Mouse (Mus musculus): ENCODE measurements around the gene 1600014C10Rik. TPM values are rescaled to one million over a fixed set of nuclear protein-coding genes. Genes with fewer than 3 reads are reported as not detected.

The 1600014C10Rik gene
- total RNA-seq, 2 experiments from 2014 or later, result 2.9 to 3.6 TPM

- ATAC-seq (replicated peaks; ENCODE audit: low FRiP score, poor library complexity, severe bottlenecking), result no peak
Measured at GRCm38 (mm10) chr7:38209478-38210152, 26.6 kb downstream of the 1600014C10Rik start.

GRCm38 (mm10) chr7:38212651-38213062 lies 29.6 kb downstream of the 1600014C10Rik start:
- no peak for ATAC-seq (replicated peaks; ENCODE audit: low FRiP score, poor library complexity, severe bottlenecking)

DNA sequence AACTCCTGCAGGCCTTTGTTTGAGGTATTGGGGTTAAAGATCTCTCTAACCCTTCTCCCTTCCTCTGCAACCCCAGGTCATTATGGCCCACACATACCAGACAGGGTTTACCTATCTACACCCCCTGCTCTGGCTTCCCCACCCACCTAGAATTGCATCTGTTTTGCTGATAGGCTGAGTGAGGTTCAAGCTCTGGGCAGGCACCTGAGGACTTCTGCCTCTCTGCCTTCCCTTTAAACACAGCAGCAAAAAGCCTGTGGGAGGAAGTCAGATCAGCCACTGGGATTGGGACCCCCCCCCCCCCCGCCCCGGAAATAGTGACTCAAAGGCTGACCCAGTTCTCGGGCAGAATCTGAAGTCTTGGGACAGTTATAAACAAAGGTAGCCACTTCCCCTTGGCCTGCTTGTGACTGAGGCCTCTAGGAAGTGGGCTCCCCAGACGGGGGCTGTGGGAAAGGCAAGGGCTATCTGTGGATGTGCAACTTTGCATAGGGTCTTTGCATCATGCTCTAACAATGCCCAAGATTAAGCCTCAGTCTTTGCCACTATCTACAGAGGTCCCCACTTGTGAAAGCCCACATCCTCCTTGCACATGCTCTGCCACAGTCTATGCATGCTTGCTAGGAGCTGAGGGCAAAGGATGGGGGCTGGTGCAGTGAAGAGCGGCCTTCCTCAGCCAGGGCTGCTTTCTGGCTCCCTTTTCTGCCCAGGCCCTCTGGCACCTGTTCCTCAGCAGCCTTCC lies 31.6 kb downstream of the 1600014C10Rik start:
- no peak for ATAC-seq (replicated peaks; ENCODE audit: low FRiP score, poor library complexity, severe bottlenecking)

- ATAC-seq (replicated peaks; ENCODE audit: low FRiP score, poor library complexity, severe bottlenecking), result no peak
Measured at GRCm38 (mm10) chr7:38215281-38215680, 32.3 kb downstream of the 1600014C10Rik start.

DNA sequence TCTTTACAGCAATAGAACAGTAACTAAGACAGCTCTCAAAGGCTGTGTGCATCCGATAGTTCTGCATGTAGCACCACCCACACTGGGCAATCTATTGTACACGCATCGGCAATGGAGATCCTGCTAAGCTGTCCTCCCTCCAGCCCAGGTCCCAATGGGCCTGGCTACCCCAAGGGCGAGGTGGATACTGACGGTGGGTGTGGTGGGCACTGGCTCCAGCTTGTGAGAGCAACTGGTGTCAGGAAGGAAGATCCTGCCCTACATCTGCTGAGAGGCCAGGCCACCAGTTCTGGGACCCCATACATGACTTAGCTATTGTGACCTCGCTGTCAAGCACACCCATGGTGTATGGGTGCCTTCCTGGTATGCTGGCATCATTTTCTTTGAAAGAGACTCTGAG lies 32.7 kb downstream of the 1600014C10Rik start:
- no peak for ATAC-seq (replicated peaks; ENCODE audit: low FRiP score, poor library complexity, severe bottlenecking)

DNA sequence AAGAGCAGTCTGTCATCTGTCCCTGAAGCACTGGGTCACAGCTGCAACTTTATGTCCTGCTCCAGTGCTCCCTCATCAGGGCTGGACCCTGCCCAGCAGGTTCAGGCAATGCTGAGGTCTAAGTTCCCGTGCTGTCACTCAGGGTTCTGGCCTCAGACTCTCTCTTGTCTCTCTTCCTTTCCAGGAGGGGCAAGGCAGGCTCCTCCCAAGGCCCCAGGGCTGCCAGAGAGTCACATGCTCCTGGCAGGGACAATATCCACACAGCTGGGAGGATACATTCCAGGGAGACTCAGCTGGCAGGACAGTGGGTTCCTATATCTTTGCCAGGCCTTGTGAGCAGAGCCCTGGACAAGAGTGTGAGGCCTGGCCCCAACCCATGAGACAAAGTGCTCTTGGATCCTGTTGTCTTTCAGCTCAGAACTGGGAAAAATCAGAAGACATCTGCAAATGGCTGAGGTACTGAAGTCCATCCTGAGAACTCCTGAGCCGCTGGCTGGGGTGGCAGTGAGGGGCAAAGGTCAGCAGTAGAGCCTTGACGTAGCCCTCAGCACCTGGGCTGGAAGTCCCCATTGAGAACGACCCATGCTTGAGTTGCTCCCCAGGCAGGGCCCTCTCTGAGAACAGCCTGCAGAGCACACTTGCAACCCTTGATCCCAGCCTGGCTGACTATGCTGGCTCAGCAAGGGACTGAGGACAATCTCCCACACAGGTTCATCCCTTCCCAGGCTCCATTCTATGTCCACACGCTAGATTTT lies 34.6 kb downstream of the 1600014C10Rik start:
- ATAC-seq (replicated peaks; ENCODE audit: low FRiP score, poor library complexity, severe bottlenecking), result no peak

DNA sequence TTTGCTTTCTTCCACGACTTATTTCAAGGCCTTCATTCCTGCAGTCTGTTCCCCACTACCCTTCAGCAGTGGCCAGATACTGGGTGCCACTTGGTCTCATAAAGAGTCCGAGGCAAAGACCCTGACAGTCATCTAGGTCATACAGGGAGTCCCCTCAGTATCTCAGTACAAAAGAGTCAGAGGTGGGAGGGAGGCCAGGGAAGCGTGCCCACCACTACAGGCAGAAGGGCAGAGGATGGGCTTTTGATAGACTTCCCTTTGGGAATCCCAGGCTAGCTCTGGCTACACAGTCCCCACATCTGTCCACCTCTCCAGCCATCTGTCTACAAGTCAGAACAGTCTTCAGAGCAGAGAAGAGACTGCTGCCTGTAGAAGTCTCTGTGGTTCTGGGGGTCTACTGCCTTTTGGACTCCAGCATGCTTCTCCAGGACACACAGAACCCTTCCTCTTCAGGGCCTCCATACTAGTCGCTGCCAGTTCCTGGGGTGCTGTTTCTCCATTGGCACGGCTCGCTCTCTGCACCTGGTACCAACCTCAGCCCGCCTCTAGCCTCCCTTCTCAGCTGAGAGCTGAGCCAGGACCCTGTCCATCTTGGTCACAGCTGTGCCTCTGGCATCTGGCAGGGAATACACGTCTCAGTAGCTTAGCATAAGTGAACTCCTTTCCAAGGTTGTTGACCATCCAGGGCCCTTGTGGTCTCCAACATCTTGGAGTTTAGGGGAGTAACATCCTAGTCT lies 35.8 kb downstream of the 1600014C10Rik start:
- no peak for ATAC-seq (replicated peaks; ENCODE audit: low FRiP score, poor library complexity, severe bottlenecking)

GRCm38 (mm10) chr7:38219526-38219925 lies 36.5 kb downstream of the 1600014C10Rik start:
- ATAC-seq (replicated peaks; ENCODE audit: low FRiP score, poor library complexity, severe bottlenecking), result no peak

DNA sequence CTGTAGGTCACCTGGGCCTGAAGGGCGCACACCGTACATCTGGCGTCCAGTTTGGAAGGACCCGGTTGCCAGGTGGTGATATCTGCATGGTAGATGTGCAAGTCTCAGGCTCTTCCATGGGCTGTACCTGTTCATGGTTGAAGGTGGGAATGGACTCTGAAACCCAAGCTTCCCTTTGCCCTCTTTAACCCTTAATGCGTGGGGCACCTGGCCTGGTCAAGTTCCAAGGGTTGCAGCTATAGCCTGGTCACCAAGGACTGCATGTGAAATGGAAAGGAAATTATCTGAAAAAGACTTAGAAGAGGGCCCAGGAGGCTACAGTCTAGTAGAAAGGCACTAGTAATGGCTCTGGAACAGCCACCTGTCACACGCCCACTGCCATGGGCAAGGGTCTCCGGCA lies 37.8 kb downstream of the 1600014C10Rik start:
- ATAC-seq (replicated peaks; ENCODE audit: low FRiP score, poor library complexity, severe bottlenecking), result no peak

DNA sequence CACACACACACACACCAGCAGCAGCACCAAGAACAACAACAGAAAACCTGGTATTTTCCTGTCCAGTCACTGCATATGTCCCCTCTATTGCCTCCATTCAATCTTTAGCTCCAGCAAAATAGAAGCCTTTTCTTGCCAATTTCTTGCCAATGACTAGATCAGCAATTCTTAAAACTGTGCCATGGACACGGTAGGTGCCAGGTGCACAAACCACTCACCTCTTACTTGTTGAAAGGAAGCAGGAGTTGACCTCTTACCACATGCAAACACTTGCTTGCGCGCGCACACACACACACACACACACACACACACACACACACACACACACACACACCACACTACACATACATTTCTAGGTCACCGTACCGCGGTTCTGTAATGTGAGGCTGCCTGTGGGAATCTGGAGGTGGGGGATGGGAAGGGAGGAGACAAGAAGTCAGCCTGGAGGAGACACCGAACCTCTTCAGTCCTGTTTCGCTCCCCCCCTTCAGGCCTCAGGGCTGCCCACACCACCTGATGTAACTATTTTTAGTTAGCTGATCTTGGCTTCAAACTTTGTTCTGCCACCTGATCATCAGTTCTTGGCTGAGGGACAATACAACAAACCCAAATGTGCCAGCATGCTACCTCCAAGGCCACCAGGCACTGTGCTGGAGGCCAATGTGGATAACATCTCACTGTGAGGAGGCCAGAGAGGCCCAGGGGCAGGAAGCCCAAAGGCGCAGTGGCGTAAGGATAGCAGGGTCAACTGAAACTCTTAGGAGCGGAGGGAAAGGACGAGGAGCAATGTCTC lies 41.8 kb downstream of the 1600014C10Rik start:
- no peak for ATAC-seq (replicated peaks; ENCODE audit: low FRiP score, poor library complexity, severe bottlenecking)

DNA sequence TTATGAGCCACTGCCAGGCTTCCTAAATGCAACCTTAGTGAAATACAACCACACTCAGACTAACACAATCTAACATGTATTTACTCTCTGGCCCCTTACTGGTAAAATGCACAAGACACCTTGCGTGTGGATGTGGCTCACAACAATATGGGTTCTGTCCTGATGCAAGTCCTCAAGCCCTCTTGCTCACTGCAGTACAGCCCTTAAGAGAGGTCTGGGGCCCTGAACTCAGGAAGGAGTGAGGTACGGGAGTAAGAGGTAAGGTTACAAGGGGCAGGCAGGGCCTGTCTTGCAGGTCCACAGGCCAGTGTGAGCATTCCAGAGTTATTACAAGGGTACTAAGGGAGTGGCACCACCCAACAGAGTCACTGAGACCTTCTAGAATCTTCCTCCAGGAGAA lies 43.2 kb downstream of the 1600014C10Rik start:
- no peak for ATAC-seq (replicated peaks; ENCODE audit: low FRiP score, poor library complexity, severe bottlenecking)

GRCm38 (mm10) chr7:38227181-38227899 lies 44.3 kb downstream of the 1600014C10Rik start:
- ATAC-seq (replicated peaks; ENCODE audit: low FRiP score, poor library complexity, severe bottlenecking), result no peak

DNA sequence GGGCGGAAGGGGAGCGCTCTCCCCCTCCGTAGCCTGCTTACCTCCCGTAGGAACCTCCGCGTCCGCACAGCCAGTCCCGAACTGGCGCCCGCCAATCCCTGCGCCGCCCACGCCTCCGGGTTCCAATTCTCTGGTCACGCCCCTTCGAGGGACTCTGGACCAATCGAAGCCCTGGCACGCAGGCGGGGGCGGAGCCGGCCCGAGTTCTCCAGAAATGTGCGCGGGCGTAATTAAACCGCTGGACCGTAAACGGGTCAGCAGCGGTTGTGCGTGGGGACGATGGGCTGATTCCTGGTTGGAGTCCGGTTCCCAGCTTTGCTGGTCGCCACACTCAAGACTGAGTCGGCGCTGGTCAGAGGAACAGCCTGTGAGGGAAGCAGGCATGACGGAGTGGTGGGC lies 44.9 kb downstream of the 1600014C10Rik start, which contains the start of gene Plekhf1:
TSS of gene Plekhf1 (minus strand) at position 117 of the 399 bp plus-strand sequence.
- ATAC-seq (replicated peaks; ENCODE audit: low FRiP score, poor library complexity, severe bottlenecking), result peak; percentile 82

GRCm38 (mm10) chr7:38228329-38228728 lies 45.3 kb downstream of the 1600014C10Rik start:
- ATAC-seq (replicated peaks; ENCODE audit: low FRiP score, poor library complexity, severe bottlenecking), result no peak

GRCm38 (mm10) chr7:38230285-38230684 lies 47.3 kb downstream of the 1600014C10Rik start:
- ATAC-seq (replicated peaks; ENCODE audit: low FRiP score, poor library complexity, severe bottlenecking), result no peak

GRCm38 (mm10) chr7:38236400-38237105 lies 53.5 kb downstream of the 1600014C10Rik start:
- no peak for ATAC-seq (replicated peaks; ENCODE audit: low FRiP score, poor library complexity, severe bottlenecking)

DNA sequence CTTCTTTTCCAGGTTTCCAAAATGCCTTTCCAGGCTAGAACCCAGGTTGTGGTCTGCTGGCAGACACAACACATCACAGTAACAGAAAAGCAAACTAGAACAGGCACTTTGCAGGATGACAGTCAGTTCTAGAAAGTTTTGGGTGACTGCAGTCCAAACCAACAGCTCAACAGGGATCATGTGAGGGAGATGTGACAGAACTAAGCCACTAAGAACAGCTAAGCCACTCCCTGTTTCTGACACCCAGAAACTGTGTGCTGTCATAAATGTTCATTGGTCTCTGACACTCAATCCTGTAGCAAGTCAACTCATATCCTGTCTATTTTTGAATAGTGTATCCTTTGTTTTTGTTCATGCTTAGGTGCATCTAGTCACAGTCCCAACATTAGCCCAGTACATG lies 54.1 kb downstream of the 1600014C10Rik start:
- no peak for ATAC-seq (replicated peaks; ENCODE audit: low FRiP score, poor library complexity, severe bottlenecking)

DNA sequence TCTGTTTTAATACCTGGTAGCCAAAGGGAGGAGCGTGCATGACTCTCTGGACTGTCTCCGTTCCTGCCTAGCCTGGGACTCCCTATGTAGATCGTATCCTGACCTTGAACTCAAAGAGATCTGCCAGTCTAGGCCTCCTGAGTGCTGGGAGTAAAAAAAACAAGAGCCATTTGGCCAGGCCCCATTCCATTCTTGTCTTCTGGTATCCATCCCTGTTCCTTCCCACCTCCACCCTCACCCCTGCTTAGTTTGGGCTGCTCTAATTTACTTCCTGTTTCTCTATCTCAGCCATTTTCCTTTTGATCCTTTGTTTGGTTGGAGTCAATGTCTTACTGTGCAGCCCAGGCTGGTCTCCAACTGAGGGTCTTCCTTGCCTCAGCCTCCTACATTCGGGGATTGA lies 59.4 kb downstream of the 1600014C10Rik start:
- no peak for ATAC-seq (replicated peaks; ENCODE audit: low FRiP score, poor library complexity, severe bottlenecking)

All from erythroid progenitor cell, adult 5-6 weeks (primary cell).